Mouse (Mus musculus) layer of hippocampus, postnatal 36 days (tissue): ENCODE data around the gene Pcx. TPM values are rescaled to one million over a fixed set of nuclear protein-coding genes. Genes with fewer than 3 reads are reported as not detected.

Experiments used
- DNase-seq, 2 experiments: peaks; one replicate each; pipeline ENCODE4 v3.0.0; 2022
- total RNA-seq, 2 experiments: library from RNA; stranded (reverse); gene quantifications; 2 replicates each; pipeline ENCODE4 v1.2.3; 2021

Pcx gene
- total RNA-seq, 2 experiments from 2014 or later = 56.1 to 61.9 TPM

- DNase-seq = no peak
Observed at GRCm38 (mm10) chr19:4496535-4497262, 13.6 kb upstream of the Pcx start.

- DNase-seq = peak; percentile 68 to 74
Observed at GRCm38 (mm10) chr19:4497263-4497973, 12.9 kb upstream of the Pcx start.

- DNase-seq = no peak
Observed at GRCm38 (mm10) chr19:4498062-4498933, 12.0 kb upstream of the Pcx start, which contains the start of gene 2010003K11Rik. 2010003K11Rik (minus strand) TSS chr19:4498583.

GRCm38 (mm10) chr19:4502701-4503100 is 7.6 kb upstream of the Pcx start:
- DNase-seq = no peak

DNA sequence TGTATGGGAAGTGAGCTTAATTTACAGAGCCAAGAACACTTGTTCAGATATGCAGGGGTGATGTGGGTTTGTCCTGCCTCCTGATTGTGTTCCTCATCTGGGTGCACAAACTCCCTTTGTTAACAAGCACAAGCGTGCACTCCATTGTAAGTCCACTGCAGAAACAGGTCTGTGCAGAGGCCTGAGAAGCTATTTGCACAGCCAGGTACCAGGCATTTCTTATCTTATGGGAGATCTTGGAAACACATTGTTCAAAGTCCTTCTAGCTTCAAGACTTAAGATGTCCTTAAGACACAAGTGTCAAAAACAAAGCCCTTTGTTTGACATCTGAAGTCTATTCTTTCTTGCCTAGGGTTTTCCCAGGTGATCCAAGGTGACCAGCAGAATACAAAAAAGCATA is 5.4 kb upstream of the Pcx start:
- no peak for DNase-seq

- DNase-seq = no peak
Observed at GRCm38 (mm10) chr19:4507746-4508145, 2.5 kb upstream of the Pcx start.

- DNase-seq = no peak
Observed at GRCm38 (mm10) chr19:4511116-4511841, 1.0 kb downstream of the Pcx start.

DNA sequence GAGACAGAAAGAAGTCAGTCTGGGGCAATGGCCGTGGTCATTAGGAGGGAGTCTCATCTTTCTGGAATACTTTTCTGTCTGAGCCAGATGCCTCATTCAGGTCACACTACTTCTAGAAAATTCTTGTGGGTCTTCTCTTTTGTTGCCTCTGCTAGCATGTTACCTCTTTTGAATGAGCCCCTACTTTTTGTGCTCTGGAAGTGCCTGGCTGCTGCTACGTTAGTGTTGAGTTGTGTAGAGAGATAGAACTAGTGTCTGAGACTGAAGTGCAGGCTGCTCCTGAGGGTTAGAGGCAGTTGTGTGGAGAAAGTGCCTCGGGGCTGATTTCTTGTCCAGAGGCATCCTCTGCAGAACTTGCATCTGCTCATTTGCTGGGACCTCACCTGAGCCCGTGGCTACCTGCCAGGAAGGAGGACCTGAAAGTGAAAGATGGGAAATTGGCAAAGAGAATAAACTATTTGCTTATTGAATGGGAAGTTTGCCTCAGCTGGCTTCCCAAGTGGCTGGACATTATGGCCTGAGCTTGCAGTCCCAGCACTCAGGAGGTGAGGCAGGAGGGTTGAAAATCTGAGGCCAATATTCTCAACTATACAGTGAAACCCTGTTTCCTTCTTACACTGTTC is 3.1 kb downstream of the Pcx start:
- DNase-seq = no peak

DNA sequence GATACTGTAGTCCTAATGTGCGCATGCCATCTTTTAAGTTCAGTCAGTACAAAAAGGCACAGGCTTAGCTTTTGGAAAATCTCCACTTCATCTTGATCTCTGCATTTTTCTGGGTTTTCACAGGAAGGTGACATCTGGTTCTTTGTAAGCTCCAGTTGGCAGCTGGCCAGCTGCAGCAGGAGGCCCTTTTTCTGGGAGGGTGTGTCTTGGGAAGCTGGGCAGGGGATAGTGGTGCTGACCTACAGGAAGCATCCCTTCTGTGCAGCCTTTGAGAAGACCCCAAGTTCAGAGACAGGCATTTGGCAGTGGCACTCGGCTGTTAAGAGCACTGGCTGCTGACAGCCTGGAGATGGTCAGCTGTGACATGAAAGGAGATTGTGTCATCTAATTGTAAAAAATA is 5.5 kb downstream of the Pcx start:
- no peak for DNase-seq

DNA sequence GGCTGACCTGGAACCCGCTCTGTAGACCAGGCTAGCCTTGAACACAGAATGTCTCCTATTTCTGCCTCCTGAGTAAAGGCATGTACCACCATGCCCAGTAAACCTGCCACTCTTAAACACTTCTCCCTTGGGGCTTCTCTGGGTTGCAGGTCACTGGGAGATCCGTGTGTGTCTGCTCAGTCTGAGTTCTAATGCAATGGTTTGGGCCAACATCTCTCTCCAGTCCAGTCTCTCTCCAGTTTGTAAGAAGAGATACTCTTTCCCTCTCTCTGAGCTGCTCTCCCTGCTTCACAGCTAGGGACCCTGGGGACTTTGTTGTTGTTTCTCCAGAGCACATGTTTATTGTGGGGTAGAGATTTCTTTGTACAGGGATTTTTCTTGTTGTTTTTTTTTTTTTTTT is 6.0 kb downstream of the Pcx start:
- DNase-seq = no peak

DNA sequence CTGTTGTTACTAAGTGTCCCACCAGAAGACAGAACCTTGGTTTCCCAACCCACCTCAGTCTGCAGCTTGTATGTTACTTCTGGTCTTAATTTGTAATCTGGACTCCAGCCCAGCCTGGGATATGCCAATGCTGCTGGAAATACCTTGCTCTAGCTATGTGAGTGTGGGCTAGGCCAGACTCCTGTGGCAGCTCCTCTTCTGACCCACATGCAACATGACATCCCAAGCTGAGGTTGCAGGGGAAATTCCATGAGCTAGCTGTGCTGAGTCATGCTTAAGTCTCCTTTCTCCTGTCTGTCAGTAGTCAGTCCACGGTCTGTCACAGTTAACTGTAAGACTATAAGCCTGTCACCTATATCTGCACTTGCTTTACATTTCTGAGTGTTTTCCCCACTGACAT is 7.2 kb downstream of the Pcx start:
- DNase-seq = no peak

- no peak for DNase-seq
Observed at GRCm38 (mm10) chr19:4521426-4522050, 11.3 kb downstream of the Pcx start.

DNA sequence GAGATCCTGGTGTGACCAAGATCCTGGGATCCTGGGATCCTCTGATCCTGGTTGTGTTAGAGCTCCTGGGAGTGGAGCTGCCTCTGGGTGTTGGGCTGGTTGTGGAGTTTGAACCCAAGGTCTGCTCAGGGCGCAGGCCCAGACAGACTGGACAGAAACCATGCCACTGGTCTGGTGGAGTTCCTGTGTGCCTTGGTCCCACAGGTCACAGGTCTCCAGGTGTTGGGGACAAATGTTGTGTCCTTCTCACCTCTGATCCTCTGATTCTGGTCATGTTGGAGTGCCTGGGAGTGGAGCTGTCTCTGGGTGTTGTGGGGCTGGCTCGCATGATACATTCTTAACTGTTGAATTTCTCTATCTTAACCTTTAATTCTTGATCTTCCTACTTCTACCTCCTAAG is 24.4 kb downstream of the Pcx start:
- DNase-seq = no peak

- no peak for DNase-seq
Observed at GRCm38 (mm10) chr19:4535922-4536321, 25.6 kb downstream of the Pcx start.

DNA sequence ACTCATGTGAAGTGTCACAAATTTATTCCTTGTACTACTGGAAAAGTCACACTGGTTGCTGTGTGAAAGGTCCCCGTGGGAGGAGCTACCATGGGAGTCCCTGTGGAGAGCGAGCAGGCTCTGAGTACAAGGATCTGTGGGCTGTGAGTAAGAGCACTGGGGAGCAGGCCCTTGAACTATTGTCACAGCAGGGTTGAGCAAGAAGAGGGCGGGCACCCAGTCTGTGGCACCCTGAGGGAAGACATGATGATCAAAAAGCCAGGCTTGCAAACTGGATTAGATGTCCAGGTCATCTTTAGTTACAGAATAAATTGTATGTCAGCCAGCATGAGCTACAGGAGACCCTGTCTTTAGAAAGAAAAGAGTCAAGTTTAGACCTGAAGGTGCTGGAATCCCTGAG is 26.3 kb downstream of the Pcx start:
- DNase-seq = no peak

GRCm38 (mm10) chr19:4540263-4540662 is 30.0 kb downstream of the Pcx start:
- no peak for DNase-seq

GRCm38 (mm10) chr19:4540992-4541391 is 30.7 kb downstream of the Pcx start:
- no peak for DNase-seq

DNA sequence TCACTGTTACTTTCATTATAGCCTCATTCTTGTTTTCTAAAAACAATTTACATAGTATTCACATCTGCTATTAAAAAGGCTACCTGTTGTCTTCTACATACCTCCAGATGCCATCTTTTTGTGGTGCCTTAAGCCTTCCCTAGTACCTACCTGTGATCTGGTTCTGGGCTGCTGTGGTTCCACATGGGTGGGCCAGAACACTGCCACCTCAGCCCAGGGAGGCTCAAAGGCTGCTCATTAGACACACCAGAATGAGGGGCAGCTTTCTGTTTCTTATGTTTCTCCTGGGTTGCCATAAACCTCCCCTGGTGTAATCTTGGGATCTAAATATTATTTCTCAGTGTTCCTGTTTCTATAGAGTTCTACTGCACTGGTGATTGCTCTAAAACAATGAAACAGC is 31.8 kb downstream of the Pcx start:
- no peak for DNase-seq

DNA sequence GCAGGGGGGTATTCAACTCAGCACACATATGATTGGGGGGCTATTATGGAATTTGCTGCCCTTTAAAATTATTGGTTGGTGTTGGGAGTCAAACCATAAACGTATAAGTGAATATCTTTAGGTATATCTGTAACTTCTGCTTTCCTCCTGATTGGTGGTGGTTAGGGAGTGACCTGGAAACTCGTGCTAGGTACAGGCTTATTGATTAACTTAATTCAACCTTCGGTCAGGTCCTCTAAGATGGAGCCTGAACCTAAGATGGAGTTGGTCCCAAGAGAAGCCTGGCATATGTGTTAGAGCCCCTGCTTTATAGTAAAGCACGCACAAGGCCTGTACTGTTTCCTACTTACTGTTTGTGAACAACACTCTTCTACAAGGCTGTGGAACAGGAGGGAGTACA is 34.8 kb downstream of the Pcx start:
- no peak for DNase-seq

- DNase-seq = no peak
Observed at GRCm38 (mm10) chr19:4545841-4546240, 35.6 kb downstream of the Pcx start.

GRCm38 (mm10) chr19:4547801-4548200 is 37.5 kb downstream of the Pcx start:
- DNase-seq = no peak
